Mouse (Mus musculus) left cerebral cortex, postnatal 10 days (tissue): ENCODE measurements at regions not wholly inside any gene's neighbourhood (a gene's known extent, or its start where the extent isn't known, plus 50 kb on each side); places are given as distances from the start of the nearest gene placed in this dataset.

Source experiments
- DNase-seq, 2 experiments: peaks; one replicate each; pipeline ENCODE4 v3.0.0; 2021 to 2022; ENCODE audit warnings: low spot score in 2 of 2, mixed read lengths in 1 of 2; ENCODE audit errors: extremely low spot score in 1 of 2
- intact Hi-C: fragments of 180-260 bp; cut with DNase I; formaldehyde crosslinking; loops from one replicate; pipeline ENCODE4 v1.15.1; 2025

GRCm38 (mm10) chr2:45814741-45815140 is 697.5 kb upstream of the Zeb2 start:
- intact Hi-C loops = no loop called here
- no peak for DNase-seq

- intact Hi-C loops = no loop called here
- DNase-seq = no peak
These were observed 688.1 kb upstream of the Zeb2 start for GRCm38 (mm10) chr2:45805329-45805728.

GRCm38 (mm10) chr2:45800131-45800530 is 682.9 kb upstream of the Zeb2 start:
- DNase-seq = no peak
- intact Hi-C loops = no loop called here

GRCm38 (mm10) chr2:45793561-45793960 is 676.4 kb upstream of the Zeb2 start:
- DNase-seq = no peak
- intact Hi-C loops = no loop called here

DNA sequence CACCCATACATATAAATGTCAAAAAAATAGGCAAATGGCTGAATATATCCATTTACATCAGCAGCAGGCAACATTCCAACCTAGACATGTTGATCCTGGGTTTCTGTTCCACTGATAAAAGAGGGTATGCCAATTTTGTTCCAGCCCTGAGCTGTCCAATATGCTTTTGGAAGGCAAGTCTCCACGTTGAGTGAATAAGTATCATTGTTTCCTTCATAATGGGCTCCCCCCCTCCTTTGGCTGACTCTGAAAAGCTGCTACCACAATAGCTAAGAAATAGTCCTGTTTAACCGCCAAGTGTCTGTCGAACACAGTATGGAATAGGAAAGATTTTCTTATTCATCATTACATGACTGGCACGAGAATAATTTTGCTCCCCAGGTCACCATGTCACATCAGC is 672.5 kb upstream of the Zeb2 start:
- no peak for DNase-seq
- intact Hi-C loops = no loop called here

DNA sequence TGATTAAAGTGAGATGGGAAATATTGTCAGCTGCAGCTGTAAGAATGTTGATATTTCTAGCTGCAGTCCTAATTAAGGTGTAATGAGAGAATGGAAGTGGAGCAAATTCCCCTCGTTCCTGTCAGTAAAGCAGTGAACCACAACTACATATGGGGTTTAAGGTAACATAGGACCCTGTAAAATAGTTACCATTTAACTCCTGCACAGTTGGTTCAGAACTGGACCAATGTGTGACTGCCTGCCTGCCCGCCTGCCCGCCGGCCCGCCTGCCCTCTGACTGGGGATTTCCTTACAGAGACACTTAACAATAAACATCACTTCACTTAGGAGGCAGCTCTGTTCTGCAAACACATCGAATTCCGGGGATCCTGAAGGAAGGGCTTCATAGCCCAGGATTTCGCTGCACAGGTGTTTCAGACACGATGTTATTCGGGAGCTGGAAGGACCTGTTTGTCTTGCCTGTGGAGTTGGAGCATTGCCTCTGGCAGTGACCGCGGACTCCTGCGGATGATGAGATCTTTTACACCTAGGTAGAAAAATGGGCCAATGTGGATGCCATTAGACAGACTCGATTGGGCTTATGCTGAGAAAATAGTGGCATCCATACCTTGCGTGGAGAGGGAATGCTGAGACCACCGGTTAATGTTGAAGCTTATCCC is 670.7 kb upstream of the Zeb2 start:
- intact Hi-C loops = no loop called here
- DNase-seq = no peak

DNA sequence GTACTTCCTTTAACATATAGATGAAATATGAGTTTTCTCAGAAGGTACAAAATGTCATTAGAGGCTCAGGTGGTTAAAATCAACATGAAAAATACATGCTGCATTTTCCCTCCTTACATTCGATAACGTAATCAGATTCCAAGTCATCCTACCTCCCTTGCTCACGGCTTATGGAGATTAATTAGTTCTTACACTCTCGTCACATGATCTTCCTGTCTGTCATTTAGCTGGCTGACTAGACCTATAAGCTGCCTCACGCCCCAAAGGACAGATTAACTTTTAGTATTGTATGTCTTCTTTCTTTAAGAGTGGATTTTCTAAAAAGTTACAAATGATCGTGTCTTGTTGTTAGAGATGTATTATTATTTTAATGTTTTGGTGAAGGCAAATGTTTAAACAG is 669.6 kb upstream of the Zeb2 start:
- no peak for DNase-seq
- intact Hi-C loops = no loop called here

GRCm38 (mm10) chr2:45785684-45786083 is 668.5 kb upstream of the Zeb2 start:
- intact Hi-C loops = no loop called here
- no peak for DNase-seq

GRCm38 (mm10) chr2:45783634-45784412 is 666.6 kb upstream of the Zeb2 start:
- DNase-seq = no peak
- intact Hi-C loops = no loop called here

GRCm38 (mm10) chr2:45777466-45777865 is 660.3 kb upstream of the Zeb2 start:
- intact Hi-C loops = no loop called here

GRCm38 (mm10) chr2:45776485-45777135 is 659.4 kb upstream of the Zeb2 start:
- peak in 1 of 2 experiments; percentile 35 for DNase-seq
- intact Hi-C loops = no loop called here

More at GRCm38 (mm10) chr2:45777466-45777865, 660.3 kb upstream of the Zeb2 start:
- no peak for DNase-seq

- intact Hi-C loops = no loop called here
- DNase-seq = no peak
These were observed 658.5 kb upstream of the Zeb2 start for GRCm38 (mm10) chr2:45775691-45776090.

GRCm38 (mm10) chr2:45774416-45774815 is 657.2 kb upstream of the Zeb2 start:
- no peak for DNase-seq
- intact Hi-C loops = no loop called here

DNA sequence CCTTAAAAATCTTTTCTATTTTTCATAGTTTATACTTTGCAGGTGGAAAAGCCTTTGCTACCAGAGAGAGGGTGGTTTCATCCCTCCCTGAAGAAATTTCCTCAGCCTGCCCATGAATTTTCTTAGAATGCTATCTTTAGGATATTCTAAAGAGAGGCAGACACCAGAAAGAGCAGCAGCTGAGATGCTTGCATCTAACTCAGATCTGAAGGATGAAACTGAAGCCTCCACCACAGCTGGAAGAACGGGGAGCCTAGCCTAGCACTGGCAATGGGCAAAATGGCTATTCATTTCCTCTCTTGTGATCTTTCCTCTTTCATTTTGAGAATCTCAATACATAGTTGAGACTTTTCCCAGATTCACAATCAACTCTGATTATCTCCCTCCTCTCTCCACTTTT is 640.0 kb upstream of the Zeb2 start:
- intact Hi-C loops = loop anchor here (10.0 kb wide), 1 partner anchor 642 kb away; the partner anchor contains the start of gene Zeb2
- peak in 1 of 2 experiments; percentile 15 for DNase-seq

GRCm38 (mm10) chr2:45756395-45756794 is 639.2 kb upstream of the Zeb2 start:
- no peak for DNase-seq
- intact Hi-C loops = loop anchor here (10.0 kb wide), 1 partner anchor 642 kb away; the partner anchor contains the start of gene Zeb2

GRCm38 (mm10) chr2:45751746-45752145 is 634.6 kb upstream of the Zeb2 start:
- intact Hi-C loops = loop anchor here (10.0 kb wide), 1 partner anchor 637 kb away; the partner anchor contains the start of gene Zeb2
- no peak for DNase-seq

DNA sequence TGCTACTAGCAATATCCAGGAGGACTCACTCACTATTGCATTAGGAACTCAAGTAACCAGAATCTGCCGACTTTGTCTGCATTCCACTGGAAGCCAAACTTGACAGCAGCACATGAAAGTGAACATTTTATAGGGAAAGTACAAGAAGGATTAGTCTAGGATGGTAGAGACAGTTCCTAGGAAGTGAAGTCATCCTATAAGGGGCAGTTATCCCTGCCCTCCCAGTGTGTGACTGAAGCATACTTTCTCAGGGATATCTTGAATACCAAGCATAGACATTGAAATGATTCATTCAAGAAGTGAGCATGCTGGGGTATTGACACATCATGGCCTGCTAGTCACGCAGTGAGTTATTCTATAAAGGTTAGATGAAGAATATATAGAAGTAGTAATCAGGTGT is 632.2 kb upstream of the Zeb2 start:
- no peak for DNase-seq
- intact Hi-C loops = no loop called here

GRCm38 (mm10) chr2:45747263-45748236 is 630.4 kb upstream of the Zeb2 start:
- DNase-seq = no peak
- intact Hi-C loops = no loop called here

DNA sequence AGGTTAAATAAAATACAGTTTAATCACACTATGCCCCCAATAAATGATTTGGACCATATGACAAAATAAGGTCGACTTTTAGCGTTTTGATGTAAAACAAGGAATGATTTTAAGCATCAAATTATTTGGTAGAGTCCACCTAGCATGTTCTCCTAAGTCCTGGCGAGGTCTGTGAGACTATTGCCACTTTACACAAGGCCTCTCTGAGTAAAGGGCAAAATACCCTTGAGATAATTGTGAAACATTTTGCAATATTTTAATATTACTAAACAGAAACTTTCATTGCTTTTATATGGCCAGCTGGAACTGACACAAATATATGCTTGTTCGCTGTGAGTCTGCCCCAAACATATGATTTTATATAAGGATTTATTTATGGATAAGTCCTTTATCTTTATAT is 629.4 kb upstream of the Zeb2 start:
- intact Hi-C loops = no loop called here
- no peak for DNase-seq
